Mouse (Mus musculus) spleen, postnatal 4 days (tissue): ENCODE data around the gene Ikzf3.

ENCODE experiments used
- DNase-seq, 2 experiments: peaks; one replicate each; pipeline ENCODE4 v3.0.0; 2022; ENCODE audit warnings: low spot score in 2 of 2

The Ikzf3 gene

DNA sequence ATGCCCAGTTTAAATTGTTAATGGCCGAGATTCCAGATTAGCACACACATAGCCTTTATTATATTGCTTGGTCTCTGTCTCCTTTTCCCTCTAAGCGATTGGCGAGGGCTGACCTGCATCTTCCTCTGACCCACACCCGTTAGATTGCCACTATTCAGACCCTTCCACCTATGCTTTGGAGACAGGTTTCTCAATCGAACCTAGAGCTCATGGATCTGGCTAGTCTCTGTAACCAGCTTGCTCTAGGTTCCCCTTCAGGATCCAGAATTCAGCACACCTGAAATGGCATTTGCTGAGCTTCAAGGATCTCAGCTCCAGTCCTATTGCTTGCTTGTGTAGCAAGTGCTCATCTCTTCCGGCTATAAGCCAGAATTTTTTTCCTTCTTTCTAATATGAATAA lies 23.6 kb upstream of the Ikzf3 start:
- DNase-seq: no peak

DNA sequence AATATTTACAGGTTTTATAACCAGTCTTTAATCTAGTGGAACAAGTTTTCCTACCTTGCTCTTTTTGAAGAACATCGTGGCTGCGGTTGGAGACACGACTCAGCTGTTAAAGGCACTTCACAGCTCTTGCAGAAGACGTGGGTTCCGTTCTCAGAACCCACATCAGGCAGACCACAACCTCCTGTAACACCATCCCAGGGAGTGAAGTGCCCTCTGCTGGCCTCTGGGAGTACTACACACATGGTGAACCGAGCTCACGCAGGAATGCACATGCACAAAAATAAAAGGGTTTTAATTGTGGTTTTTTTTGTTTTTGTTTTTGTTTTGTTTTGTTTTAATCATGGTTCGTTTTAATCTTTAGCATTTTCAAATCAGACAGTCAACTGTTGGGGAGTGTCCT lies 22.5 kb upstream of the Ikzf3 start:
- no peak for DNase-seq

DNA sequence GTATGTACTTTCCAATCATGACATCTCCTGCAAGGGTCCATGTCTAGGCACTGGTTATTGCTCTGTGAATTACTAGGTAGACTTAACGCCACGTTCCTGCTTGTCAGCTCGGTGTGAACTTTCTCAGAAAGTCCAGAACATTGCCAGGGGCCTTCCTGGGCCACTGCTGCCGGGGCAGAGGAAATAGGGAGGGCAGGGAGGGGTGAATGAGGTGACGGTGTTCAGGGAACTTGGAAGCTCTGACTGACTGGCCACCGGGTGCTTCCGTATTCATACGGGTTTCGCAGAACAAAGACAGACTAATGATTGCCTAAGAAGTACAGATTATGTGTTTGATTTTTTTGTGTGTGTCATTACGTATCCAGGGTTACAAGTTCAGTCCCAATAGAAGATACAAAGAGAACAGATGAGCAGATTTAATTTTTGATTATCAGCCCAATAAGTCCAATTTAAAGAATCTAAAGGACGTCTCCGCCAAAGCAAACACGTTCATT lies 18.1 kb upstream of the Ikzf3 start:
- DNase-seq: no peak

DNA sequence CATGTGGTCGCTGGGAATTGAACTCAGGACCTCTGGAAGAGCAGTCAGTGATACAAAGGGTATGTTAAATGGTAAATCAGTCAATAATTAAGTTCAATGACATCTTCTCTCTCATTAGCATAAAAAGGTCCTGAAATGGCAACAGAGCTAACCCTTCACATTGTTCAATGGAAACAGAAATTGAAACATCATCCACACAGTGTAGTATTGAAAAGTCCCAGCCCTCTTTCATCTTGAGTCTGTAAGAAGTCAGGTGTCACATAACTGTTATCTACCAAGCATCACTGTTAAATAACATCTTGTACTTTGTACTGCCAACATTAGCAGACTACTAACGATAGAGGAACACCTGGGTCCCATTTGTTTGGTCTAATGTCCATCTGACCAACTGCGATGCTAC lies 17.2 kb upstream of the Ikzf3 start:
- DNase-seq: no peak

DNA sequence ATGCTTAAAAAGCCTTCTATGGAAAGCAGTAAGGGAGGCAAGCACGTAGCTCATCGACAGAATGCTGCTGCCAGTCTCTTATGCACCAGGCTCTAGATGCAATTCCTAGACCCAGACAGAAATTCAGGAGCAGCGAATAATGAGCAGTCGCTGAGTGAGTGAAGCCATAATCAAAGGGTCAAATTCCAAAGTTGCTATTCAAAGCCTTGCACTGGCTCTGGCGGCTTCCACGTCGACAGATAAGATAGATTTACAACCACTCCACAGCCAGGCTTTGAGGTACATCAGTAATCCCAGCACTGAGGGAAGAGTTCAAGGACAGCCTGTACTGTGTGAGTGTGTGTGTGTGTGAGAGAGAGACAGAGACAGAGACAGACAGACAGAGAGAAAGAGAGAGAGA lies 15.1 kb upstream of the Ikzf3 start:
- no peak for DNase-seq

DNA sequence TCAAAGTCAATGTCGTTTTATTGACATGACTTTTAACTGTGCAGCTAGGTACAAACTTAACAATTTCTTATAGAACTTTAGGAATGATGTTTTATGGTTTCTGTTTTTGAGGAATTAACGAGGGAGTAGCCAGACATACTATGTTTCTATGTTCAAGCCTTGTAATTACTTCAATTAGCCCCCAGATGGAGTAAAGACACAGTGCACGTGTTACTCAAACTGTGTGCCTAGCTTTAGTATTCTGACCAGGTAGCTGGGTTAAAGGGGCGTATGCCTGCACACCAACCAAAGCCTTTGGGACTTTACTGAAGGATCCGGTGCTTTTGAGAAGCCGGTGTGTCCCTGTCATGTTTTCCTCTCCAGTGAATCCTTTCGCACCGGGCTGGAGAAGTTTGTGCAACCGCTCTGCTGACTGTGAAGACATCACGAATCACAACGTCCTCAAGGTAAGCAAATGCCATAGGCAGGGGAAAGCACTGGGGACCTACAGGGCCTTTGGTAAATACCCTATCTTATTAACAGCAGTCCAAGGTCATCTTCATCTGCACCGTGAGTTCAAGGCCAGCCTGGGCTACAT lies 9.4 kb upstream of the Ikzf3 start:
- DNase-seq: no peak

DNA sequence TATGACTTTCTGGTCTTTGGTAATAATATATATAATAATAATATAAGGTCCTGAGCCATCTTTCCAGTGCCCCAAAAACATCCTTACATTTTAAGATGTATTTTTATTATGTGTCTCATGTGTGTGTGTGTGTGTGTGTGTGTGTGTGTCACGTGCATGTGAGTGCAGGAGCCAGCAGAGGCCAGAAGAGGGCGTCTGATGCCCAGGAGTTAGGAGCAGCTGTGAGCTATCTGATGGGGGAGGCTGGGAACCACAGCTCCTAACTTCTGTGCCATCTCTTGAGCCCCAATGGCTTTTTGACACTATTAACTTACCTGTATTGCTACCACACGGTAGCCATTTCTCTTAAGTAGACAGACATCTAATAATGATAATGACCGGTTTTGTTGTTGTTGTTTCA lies 8.1 kb upstream of the Ikzf3 start:
- no peak for DNase-seq

DNA sequence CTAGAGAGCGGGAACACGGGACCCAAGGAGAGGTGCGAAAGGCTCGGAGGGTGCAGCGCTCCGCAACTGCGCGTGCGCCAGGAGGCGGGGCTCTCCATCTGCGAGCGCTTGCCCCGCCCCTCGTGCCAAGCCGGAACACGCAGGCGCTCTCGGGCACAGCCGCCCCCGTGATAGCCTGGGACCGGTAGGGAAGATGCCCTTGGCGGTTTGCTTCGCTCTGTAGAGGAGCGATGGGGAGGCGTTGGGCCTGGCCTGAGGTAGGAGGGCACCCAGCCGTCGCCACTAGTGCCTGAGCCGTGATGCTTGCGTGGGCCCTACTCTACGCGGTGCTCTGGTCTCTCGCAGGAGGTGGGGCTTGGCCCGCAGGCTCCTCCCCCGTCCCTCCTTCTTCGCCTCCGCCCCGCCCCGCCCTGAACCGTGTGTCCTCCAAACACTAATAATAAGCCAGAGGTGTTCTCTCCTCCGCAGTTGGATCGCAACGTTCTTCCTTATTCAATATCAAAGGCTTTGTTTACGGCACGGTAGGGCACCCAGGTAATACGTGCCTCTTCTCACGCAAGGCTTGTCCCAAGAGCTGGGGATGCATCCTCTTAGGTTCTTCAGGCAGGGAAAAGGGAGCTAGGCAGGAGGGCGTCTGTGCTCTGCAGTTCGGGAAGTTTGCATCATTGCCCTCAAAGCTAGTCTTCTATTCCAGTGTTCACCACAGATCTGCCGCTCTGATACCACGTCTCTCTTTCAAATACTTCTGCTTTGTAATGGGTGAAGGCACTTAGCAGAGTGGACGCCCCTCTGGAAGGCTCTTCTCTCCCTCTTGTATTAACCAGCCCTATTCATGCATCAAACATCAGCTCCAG lies 5.4 kb upstream of the Ikzf3 start, which contains the start of gene Zpbp2:
Gene Zpbp2 (plus strand): TSS at position 123 of the 854 bp plus-strand sequence.
- DNase-seq: peak; percentile 92 to 97

DNA sequence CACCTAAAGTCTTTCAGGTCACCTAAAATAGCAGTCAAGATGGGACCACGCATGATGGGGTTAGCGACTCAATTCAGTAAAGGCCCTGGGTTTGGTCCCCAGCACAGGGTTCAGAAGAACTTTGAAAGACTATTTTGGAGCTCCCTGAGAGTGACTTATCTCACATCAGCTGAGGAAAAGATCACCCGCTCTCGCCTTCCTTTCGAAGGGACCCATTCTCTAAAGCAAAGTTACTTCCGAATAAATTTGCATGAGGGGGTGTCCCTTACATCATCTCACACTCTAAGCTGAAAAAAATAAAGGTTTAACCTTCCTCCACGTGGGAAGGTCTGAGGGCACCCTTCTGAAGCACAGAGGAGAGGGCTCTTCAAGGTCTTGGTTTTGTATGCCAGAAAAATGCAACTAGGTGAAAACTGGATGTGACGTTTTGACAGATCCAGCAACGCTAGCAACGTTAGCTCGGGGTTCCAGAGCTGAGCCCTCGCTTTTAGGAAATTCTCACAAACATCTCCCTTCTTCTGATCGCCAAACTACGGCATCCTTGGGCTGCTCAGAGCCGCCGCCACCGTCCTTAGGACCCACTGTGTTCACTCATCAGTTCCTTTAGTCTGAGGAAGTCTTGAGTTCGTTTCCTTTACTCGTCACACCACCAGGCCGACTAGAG lies 4.6 kb upstream of the Ikzf3 start:
- DNase-seq: no peak

DNA sequence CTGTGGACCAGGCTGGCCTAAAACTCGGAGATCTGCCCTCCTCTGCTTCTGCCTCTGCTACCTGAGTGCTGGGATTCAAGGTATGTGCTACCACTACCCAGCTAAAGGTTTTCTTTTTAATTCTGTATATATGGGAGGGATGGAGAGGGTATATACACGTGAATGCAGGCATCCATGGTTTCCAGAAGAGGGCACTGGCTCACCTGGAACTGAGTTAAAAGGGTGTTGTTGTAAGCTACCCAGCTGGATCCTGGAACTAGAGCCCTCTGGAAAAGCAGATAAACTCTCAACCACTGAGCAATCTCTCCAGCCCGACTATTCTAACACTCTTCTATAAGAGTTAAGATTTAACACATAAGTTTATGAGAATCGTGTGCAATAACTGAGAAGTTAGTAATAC lies 3.5 kb upstream of the Ikzf3 start:
- DNase-seq: no peak

DNA sequence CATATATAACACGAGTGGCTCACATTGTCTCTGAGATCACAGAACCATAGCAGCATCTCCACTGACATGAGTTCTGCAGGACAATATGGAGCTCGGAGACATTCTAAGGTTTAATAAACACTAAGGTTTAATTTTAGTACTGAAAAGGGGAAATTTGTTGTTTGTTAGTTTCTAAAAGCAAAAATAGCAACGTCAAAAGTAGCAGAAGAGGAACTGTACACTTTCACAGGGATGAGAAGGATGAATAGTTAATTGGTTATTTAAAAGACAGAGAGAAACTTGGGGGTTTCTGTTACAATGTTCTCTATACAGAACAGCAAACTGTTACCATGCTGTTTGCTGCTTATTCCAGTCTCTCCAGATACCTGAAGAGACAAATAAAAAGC lies 1.5 kb upstream of the Ikzf3 start:
- no peak for DNase-seq

DNA sequence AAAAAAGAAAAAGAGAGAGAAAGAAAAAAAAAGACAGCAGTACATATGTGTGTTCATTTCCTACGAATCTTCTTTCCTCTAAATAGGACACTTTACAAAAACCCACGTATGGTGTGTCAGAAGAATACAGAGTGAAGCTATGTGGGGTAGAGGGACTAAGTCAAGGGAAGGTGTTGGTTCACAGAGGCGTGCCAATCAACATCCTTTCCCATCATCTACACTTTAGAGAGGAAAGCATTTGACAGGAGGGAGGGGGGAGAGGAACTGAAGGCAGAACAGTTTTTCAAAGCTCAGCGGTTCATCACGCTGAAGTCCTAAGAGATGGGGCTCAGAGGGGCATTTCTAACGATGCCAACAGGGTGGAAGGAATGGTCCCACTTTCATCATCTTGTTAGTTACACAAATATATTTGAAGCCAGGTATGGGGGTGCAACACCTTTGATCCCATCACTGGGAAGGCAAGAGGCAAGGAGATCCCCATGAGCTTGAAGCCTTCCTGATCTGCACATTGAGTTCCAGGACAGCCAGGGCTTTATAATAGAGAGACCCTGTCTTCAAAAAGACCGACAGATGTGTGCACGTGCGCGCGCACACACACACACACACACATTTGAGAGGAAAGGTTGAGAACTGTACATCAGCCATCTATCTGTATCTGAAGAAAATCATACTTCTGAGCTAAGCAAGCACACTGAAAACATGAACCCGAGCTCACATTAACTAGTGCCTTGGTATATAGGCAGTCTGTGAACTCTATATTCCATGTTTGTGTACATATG lies 887 bp upstream of the Ikzf3 start:
- no peak for DNase-seq

DNA sequence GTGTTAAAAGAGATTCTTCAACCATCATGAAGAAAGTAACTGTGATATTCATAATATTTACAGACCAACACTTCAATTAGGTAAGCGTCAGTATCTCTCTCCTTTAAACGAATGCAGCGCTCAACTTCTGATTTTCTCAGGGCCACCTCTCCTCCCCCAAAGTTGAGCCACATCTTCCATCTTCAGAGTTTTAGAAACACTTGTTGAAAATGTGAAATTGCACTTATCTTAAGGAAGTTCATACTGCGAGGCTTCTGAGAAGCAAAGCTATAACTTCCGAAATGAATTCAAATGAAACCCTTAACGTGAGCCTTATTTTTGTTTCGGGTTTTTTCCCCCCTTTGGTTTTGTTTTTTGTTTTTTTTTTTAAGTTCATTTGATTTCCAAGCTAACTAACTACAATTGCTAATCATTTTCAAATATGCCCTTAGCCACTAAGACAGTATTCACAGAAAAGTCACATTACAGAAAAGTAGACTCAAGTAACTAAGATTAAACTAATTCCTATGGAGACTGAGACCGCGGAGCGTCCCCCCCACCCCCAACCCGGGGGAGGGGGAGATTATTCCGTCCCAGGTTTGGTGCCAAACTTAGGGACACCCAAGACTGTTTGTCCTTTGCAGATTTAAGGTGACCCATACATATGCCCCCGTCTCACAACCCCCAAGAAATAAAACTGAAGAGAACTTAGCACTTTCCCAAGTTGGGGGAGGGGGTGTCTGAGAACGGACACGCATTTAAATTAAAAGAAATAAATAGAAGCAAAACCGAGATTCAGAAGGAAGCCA lies 747 bp downstream of the Ikzf3 start:
- DNase-seq: no peak

DNA sequence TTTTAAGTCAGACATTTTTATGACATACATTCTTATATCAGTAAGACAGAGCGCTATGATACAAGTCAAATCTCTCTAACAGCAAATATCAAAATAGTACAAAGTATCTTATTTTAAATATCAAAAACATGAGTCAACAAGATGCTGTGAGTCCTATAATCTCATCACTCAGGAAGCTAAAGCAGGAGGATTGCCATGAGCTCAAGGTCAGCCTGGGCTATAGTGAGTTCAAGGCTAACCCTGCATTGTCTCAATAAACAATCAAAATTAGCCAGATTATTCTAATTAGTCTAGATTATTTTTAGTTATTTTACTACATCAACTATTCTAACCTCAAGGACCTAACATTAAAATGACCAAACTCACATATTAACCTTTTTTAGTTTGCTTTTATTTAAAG lies 2.4 kb downstream of the Ikzf3 start:
- no peak for DNase-seq

DNA sequence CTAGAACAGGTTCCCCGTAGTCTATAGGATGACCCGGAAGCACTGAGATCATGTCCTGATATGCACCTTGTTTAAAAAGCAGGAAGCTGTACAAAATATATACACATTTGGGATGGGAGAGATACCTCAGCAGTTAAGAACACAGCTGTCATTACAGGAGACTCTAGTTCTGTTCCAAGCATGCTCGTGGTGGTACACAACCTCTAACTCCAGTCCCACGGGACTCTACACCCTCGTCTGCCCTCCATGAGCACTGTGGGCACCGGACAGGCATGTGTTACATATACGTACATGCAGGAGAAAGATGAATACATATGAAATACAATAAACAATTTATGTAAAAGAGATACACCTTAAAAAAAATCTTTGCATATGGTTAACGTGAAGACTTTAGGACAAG lies 3.3 kb downstream of the Ikzf3 start:
- DNase-seq: no peak

DNA sequence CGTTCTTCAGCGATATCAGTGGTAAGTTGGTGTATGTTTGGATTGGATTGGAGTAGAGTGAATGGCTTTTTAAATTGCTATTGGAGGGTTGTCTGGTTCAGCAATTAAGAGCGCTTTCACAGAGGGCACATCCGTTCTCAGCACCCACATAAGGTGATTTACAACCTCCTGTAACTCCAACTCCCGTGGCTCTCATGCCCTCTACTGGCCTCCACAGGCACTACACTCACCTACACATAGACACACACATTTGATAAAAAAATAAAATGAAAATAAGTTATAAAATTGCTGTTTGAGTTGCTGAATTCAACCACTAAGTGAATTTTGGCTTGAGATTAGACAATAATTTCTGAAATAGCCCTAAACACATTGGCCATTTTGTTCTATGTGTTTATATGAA lies 5.5 kb downstream of the Ikzf3 start:
- no peak for DNase-seq

DNA sequence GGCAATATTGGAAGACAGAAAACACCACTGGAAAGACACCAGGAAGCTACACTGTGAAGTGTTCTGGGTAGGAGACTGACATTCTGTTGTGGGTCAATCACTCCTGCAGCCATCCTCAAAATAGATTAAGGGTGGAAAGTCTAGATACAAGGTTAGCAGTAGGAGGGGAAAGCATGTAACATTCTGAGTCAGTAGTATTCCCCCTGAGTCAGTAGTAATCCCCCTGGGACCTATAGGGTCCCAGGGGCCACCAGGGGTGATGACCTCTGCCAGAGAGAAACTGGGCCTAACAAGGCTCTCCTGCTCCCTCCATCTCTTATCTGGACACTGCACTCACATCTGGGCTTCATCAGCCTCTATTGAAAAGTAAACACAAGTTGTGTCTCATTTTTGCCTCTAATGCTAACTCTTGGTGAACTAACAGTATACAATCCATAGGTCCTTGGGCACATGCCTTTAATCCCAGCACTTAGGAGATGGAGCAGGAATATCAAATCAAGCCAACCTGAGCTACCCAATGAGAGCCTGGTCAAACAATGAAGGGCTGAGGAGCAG lies 8.3 kb downstream of the Ikzf3 start:
- DNase-seq: no peak

DNA sequence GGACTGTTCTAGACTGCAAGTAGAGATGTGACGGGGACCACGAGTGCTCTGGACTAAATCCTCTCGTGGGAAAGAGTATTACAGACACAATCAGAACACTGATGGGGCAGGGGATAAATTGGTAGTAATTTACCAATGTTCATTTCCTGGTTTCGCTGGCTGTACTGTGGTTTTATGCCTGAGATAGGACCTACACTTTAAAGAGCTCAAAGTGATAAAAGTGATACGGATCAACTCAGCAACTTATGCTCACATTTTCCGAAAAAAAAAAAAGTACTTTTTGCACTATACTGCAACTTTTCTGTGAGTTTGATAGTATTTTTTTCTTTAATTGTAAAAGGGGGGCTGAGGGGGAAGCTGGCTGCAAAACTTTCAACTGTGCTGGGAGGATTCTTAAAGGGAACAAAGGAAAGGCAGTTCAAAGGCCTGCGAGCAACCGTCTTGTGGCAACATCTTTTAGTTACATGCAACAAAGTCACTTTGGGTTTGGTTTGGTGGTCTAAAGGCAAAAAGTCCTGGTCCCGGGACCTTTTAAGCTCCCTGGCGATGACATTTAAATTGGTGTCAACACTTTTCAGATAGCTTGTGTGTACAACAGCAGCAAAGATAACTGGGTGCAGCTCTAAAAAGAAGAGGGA lies 18.9 kb downstream of the Ikzf3 start:
- DNase-seq: no peak

DNA sequence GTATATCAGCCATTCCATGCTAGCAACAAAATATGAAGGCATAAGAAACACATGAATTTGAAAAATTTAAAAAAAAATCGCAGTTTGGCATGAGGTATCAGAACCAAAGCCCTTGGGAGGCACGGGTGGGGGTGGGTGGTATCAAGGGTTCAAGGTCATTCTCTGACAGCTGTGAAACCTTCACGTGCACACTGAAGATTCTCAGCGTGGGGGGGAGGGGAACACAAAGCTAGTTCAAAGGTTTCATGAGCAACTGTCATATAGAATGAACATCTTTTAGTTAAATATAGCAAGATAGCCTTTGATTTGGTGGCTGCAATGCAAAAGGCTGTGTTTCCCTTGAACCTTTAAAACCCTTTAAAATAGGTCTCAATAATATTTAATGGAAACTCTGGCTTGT lies 20.7 kb downstream of the Ikzf3 start:
- DNase-seq: no peak

DNA sequence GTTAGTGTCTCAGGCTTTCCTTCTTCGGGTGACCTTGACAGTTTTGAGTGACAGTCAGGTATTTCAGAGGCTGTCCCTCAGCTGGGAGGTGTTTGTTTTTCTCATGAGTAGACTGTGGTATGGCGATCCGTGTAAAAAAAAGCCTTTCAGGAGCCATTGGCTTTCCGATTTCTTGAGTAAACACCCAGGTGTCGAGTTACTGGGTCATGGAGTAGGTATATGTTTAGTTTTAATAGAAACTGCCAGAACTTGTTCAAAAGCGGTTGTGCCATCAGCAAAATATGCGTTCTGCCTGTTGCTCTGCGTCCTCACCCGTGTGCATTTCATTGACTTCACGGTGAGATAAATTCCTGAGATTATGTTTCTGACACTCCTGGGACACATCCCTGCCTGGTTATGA lies 25.4 kb downstream of the Ikzf3 start:
- no peak for DNase-seq
